Mouse (Mus musculus) cerebellum, adult 8-10 months (tissue): Measurements from ENCODE around the gene Nusap1.
"Not testable (repeated sequence)": the region's sequence is repeated elsewhere in the genome, so short reads cannot be mapped to it uniquely, and the experiment has no call there.

Experiments
- DNase-seq: peaks from one replicate; pipeline ENCODE4 v3.0.0; 2022

Nusap1 gene

GRCm38 (mm10) chr2:119662220-119663182 is 44.4 kb downstream of the Nusap1 start, which contains the start of gene Ndufaf1:
Gene Ndufaf1 (minus strand): TSS chr2:119662827.
- DNase-seq, result peak; percentile 85

GRCm38 (mm10) chr2:119665744-119666143 is 47.6 kb downstream of the Nusap1 start:
- DNase-seq, result not testable (repeated sequence)

- no peak for DNase-seq
Measured at GRCm38 (mm10) chr2:119669010-119669409, 50.9 kb downstream of the Nusap1 start.

GRCm38 (mm10) chr2:119674525-119675214 is 56.6 kb downstream of the Nusap1 start, which contains the start of gene Rtf1:
Gene Rtf1 (plus strand): TSS chr2:119675068.
- peak; percentile 96 for DNase-seq

GRCm38 (mm10) chr2:119675215-119675784 is 57.2 kb downstream of the Nusap1 start:
- no peak for DNase-seq

- no peak for DNase-seq
Measured at GRCm38 (mm10) chr2:119675831-119676230, 57.7 kb downstream of the Nusap1 start.

- no peak for DNase-seq
Measured at GRCm38 (mm10) chr2:119683706-119684105, 65.6 kb downstream of the Nusap1 start.

GRCm38 (mm10) chr2:119692003-119692701 is 74.1 kb downstream of the Nusap1 start:
- no peak for DNase-seq

GRCm38 (mm10) chr2:119694826-119695225 is 76.7 kb downstream of the Nusap1 start:
- no peak for DNase-seq

- DNase-seq, result no peak
Measured at GRCm38 (mm10) chr2:119696111-119696510, 78.0 kb downstream of the Nusap1 start.

GRCm38 (mm10) chr2:119698472-119698871 is 80.4 kb downstream of the Nusap1 start:
- DNase-seq, result no peak

- DNase-seq, result no peak
Measured at GRCm38 (mm10) chr2:119699962-119700361, 81.9 kb downstream of the Nusap1 start.
